ENCODE assay signal across 8 mouse cellular contexts in the genomic region with DNA sequence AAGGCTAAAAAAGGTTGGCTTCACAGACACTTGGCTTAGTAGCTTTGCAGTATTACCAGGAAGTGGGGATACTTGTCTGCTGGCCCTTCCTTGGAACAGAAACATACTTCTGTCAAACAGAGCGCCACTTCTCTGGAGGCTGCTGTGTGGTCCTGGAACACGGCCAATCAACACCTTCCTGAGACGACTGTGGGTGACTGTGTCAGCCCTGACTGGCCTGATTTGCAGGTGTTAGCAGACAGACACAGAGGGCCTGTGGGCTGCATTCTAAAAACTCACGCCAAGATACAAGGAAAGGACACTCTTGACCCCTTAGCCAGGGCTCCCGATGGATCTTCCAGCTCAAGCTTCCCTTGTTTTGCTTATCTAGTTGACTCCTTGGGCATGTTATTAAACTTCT. TPM values are rescaled to one million over a fixed set of nuclear protein-coding genes. Genes with fewer than 3 reads are reported as not detected.
DNase-seq lines count a peak whose midpoint lies in the region; ATAC-seq and TF ChIP-seq lines count a peak whose summit lies in the region.
"Had no signal": no experiment of that assay in that cellular context is flagged by ENCODE, and none has a peak within 500 bp of the region (broad histone marks: within the 10 kb centered on the region; RNA-seq: fewer than 3 reads in every experiment).

No protein-coding gene starts in this region.

- no peak for TF ChIP-seq CTCF in testis, adult 2 months (IDR thresholded peaks at IDR 0.05; ENCODE audit: control insufficient read depth, insufficient read depth, insufficient replicate concordance, low read depth, low read length)

- no peak overlapping the region for H3K4me3 ChIP-seq in hindbrain, embryonic 15.5 days
- no peak overlapping the region for H3K4me3 ChIP-seq in hindbrain, embryonic 16.5 days (ENCODE audit: low read length)
- no peak overlapping the region for H3K4me3 ChIP-seq in testis, adult 2 months (ENCODE audit: control insufficient read depth, low read depth, low read length)
- no peak overlapping the region for H3K4me3 ChIP-seq in liver, embryonic 15.5 days (replicated peaks)

- H3K27ac ChIP-seq in hindbrain, embryonic 15.5 days (replicated peaks), result peak overlapping the region; percentile 96; the same call in 1 of the 2 replicates
- H3K27ac ChIP-seq in hindbrain, embryonic 16.5 days (ENCODE audit: low read depth, low read length), result no peak overlapping the region; the same call in 1 of the 2 replicates
- peak overlapping the region; percentile 91 for H3K27ac ChIP-seq in testis, adult 2 months (ENCODE audit: control insufficient read depth, insufficient read depth, low read depth, low read length)
- H3K27ac ChIP-seq in liver, embryonic 15.5 days (replicated peaks), result peak overlapping the region; percentile 94; the same call in 1 of the 2 replicates

- no peaks in the 10 kb centered on the region for H3K9me3 ChIP-seq in hindbrain, embryonic 15.5 days
- H3K9me3 ChIP-seq in hindbrain, embryonic 16.5 days (ENCODE audit: control insufficient read depth, low read length), result peaks cover 2% of the 10 kb centered on the region; the same call in 1 of the 2 replicates
- H3K9me3 ChIP-seq in liver, embryonic 15.5 days (replicated peaks), result no peaks in the 10 kb centered on the region

- ATAC-seq in hindbrain, embryonic 15.5 days (ENCODE audit: low FRiP score, low read depth), result no peak
- no peak for ATAC-seq in hindbrain, embryonic 16.5 days
- no peak for ATAC-seq in liver, embryonic 15.5 days (ENCODE audit: insufficient read depth)

- no peak for DNase-seq in testis, postnatal 14 days (ENCODE audit: low spot score)
- DNase-seq in c-Kit-positive CD71-positive TER-119-positive erythroid progenitor cells, embryonic 14.5 days (ENCODE audit: low spot score), result no peak
- DNase-seq in layer of hippocampus, adult 9-10 months (ENCODE audit: low spot score), result no peak
- DNase-seq: cerebellum, adult 11 months had no signal

- TF ChIP-seq POLR2A in testis, adult 2 months (IDR thresholded peaks at IDR 0.05; ENCODE audit: control insufficient read depth, low read depth, low read length), result no peak

- peaks cover 3% of the 10 kb centered on the region for H3K36me3 ChIP-seq in hindbrain, embryonic 15.5 days
- H3K36me3 ChIP-seq in hindbrain, embryonic 16.5 days (ENCODE audit: control insufficient read depth, insufficient read depth, low read length), result no peaks in the 10 kb centered on the region; the same call in 1 of the 2 replicates
- H3K36me3 ChIP-seq in testis, adult 2 months (ENCODE audit: control insufficient read depth, insufficient read depth, low read length), result peaks cover 2% of the 10 kb centered on the region; the same call in 1 of the 2 replicates
- H3K36me3 ChIP-seq in liver, embryonic 15.5 days (replicated peaks), result peaks cover 17% of the 10 kb centered on the region

- no peak overlapping the region for H3K9ac ChIP-seq in hindbrain, embryonic 15.5 days
- no peak overlapping the region for H3K9ac ChIP-seq in hindbrain, embryonic 16.5 days (ENCODE audit: low read depth, low read length)
- no peak overlapping the region for H3K9ac ChIP-seq in liver, embryonic 15.5 days

- no peak overlapping the region for H3K4me2 ChIP-seq in hindbrain, embryonic 15.5 days
- no peak overlapping the region for H3K4me2 ChIP-seq in hindbrain, embryonic 16.5 days (ENCODE audit: low read length)
- H3K4me2 ChIP-seq in liver, embryonic 15.5 days, result no peak overlapping the region; the same call in 1 of the 2 replicates

- WGBS in hindbrain, embryonic 15.5 days, result 83% methylated on average over 5 of the region's 5 CpGs
- WGBS in hindbrain, embryonic 16.5 days, result 84% methylated on average over 5 of the region's 5 CpGs
- 78% methylated on average over 5 of the region's 5 CpGs for WGBS in liver, embryonic 15.5 days (ENCODE audit: insufficient replicate concordance)

- H3K27me3 ChIP-seq in hindbrain, embryonic 15.5 days, result no peaks in the 10 kb centered on the region
- no peaks in the 10 kb centered on the region for H3K27me3 ChIP-seq in hindbrain, embryonic 16.5 days (replicated peaks; ENCODE audit: control insufficient read depth, insufficient read depth, low read length)
- no peaks in the 10 kb centered on the region for H3K27me3 ChIP-seq in testis, adult 2 months (ENCODE audit: control insufficient read depth, insufficient read depth, low read length)
- no peaks in the 10 kb centered on the region for H3K27me3 ChIP-seq in liver, embryonic 15.5 days

- H3K4me1 ChIP-seq in hindbrain, embryonic 15.5 days (replicated peaks), result peaks cover 24% of the 10 kb centered on the region
- H3K4me1 ChIP-seq in hindbrain, embryonic 16.5 days (ENCODE audit: control insufficient read depth, insufficient read depth, low read depth, low read length), result peaks cover 12% of the 10 kb centered on the region
- peaks cover 24% of the 10 kb centered on the region for H3K4me1 ChIP-seq in testis, adult 2 months (ENCODE audit: control insufficient read depth, insufficient read depth, low read length)
- H3K4me1 ChIP-seq in liver, embryonic 15.5 days (replicated peaks), result peaks cover 42% of the 10 kb centered on the region

RNA-seq across cellular contexts. Expression of gene Sumo3, which starts 0.9 kb away (rescaled TPM):
- polyA plus RNA-seq in hindbrain, embryonic 15.5 days (2015; fragmentation: Nextera tagmentation; extraction: Ambion mirVana), result 282 and 283 TPM in 2 replicates
- 303 and 334 TPM in 2 replicates for polyA plus RNA-seq in hindbrain, embryonic 16.5 days (2015; fragmentation: Nextera tagmentation; extraction: Ambion mirVana)
- 83.1 and 88.6 TPM in 2 replicates for polyA plus RNA-seq in testis, adult 2 months (2012; rRNA removed)
- 91.2 and 93.4 TPM in 2 replicates for polyA plus RNA-seq in liver, embryonic 15.5 days (2015; fragmentation: Nextera tagmentation; extraction: Ambion mirVana)

RNA-seq across cellular contexts. Expression of gene Gm49325, which starts 1.0 kb away (rescaled TPM):
- polyA plus RNA-seq in hindbrain, embryonic 15.5 days (2015; fragmentation: Nextera tagmentation; extraction: Ambion mirVana), result 2.9 TPM in 1 of 2 replicates, not detected in the other
- polyA plus RNA-seq in hindbrain, embryonic 16.5 days (2015; fragmentation: Nextera tagmentation; extraction: Ambion mirVana), result not detected in 2 replicates
- polyA plus RNA-seq in testis, adult 2 months (2012; rRNA removed), result 0.72 TPM in 1 of 2 replicates, not detected in the other
- polyA plus RNA-seq in liver, embryonic 15.5 days (2015; fragmentation: Nextera tagmentation; extraction: Ambion mirVana), result 0.82 TPM in 1 of 2 replicates, not detected in the other

RNA-seq across cellular contexts. Expression of gene Ube2g2, which starts 17.1 kb away (rescaled TPM):
- 83.8 and 90.0 TPM in 2 replicates for polyA plus RNA-seq in hindbrain, embryonic 15.5 days (2015; fragmentation: Nextera tagmentation; extraction: Ambion mirVana)
- 85.0 and 91.0 TPM in 2 replicates for polyA plus RNA-seq in hindbrain, embryonic 16.5 days (2015; fragmentation: Nextera tagmentation; extraction: Ambion mirVana)
- 66.1 and 70.3 TPM in 2 replicates for polyA plus RNA-seq in testis, adult 2 months (2012; rRNA removed)
- 47.0 and 58.0 TPM in 2 replicates for polyA plus RNA-seq in liver, embryonic 15.5 days (2015; fragmentation: Nextera tagmentation; extraction: Ambion mirVana)

RNA-seq across cellular contexts. Expression of gene Pttg1ip, which starts 23.4 kb away (rescaled TPM):
- polyA plus RNA-seq in hindbrain, embryonic 15.5 days (2015; fragmentation: Nextera tagmentation; extraction: Ambion mirVana), result 75.2 and 81.7 TPM in 2 replicates
- polyA plus RNA-seq in hindbrain, embryonic 16.5 days (2015; fragmentation: Nextera tagmentation; extraction: Ambion mirVana), result 84.4 and 88.3 TPM in 2 replicates
- 127 and 131 TPM in 2 replicates for polyA plus RNA-seq in testis, adult 2 months (2012; rRNA removed)
- polyA plus RNA-seq in liver, embryonic 15.5 days (2015; fragmentation: Nextera tagmentation; extraction: Ambion mirVana), result 79.6 and 89.2 TPM in 2 replicates
